Mouse (Mus musculus) ES-E14 (cell line): Measurements from ENCODE around the gene Plxdc1.

Experiments used
- HCFC1 ChIP-seq: IDR thresholded peaks from 2 replicates; pipeline ENCODE4 v1.6.1; 2012; ENCODE audit warnings: low read length, inconsistent platforms, borderline replicate concordance; ENCODE audit not compliant: insufficient read depth
- MAFK ChIP-seq: IDR thresholded peaks from 2 replicates; pipeline ENCODE4 v1.6.1; 2014; ENCODE audit warnings: mild to moderate bottlenecking, low read depth, low read length, inconsistent platforms; ENCODE audit not compliant: insufficient read depth
- ZC3H11A ChIP-seq: IDR thresholded peaks from 2 replicates; pipeline ENCODE4 v1.6.1; 2012; ENCODE audit warnings: low read depth, mild to moderate bottlenecking, inconsistent platforms, low read length, borderline replicate concordance
- ZNF384 ChIP-seq: IDR thresholded peaks from 2 replicates; pipeline ENCODE4 v1.6.1; 2012; ENCODE audit warnings: low read depth, low read length, inconsistent platforms

DNA sequence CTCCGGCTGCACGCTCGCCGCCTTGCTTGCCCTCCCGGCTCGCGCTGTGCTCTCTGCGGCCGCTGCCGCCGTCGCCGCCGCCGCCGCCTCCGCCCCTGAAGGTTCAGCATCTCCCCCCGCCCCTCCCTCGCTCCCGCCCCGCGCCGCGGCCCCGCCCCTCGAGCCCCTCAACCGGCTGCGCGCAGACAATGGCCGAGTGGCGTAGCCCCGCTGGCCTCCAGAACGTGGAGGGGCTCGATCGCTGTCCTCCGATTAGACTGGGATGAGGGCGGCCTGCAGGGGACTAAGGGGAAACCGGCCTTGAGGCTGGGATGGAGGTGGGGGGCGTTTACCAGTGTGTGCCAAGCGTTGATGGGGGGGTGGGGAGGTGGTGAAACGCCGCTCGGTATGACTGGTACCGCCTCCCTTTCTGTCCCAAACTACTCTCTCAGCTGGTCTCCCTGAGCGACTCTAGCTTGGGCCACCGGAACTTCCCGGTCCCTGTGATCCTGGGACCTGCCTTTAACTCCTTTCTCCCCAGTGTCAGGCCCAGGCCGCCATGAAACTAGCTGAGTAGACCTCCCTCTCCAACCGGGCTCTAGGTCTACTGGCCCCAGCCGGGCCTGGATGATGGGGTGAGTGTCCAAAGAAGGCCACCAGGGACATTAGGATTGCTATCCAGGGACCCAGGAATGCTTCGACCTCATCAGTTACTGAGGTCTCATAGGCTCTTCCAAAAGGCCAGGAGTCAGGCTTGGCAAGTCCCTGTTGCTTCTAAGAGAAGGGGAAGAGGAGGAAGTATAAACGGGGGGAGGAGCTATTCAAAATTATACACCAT, 36.5 kb upstream of the Plxdc1 start, which contains the start of gene Cacnb1:
- TF ChIP-seq HCFC1: no peak
- no peak for TF ChIP-seq MAFK
- TF ChIP-seq ZC3H11A: no peak
- TF ChIP-seq ZNF384: no peak
